Mouse (Mus musculus) stomach, postnatal 0 days (tissue): Measurements from ENCODE around the gene Kctd12.

Experiments used
- CTCF ChIP-seq: IDR thresholded peaks from 2 replicates; pipeline ENCODE4 v1.5.1; 2016; ENCODE audit warnings: antibody characterized with exemption, low read depth, mild to moderate bottlenecking, moderate library complexity
- EP300 ChIP-seq: optimal IDR thresholded peaks from 2 replicates; pipeline ENCODE3; 2016; ENCODE audit warnings: antibody characterized with exemption

DNA sequence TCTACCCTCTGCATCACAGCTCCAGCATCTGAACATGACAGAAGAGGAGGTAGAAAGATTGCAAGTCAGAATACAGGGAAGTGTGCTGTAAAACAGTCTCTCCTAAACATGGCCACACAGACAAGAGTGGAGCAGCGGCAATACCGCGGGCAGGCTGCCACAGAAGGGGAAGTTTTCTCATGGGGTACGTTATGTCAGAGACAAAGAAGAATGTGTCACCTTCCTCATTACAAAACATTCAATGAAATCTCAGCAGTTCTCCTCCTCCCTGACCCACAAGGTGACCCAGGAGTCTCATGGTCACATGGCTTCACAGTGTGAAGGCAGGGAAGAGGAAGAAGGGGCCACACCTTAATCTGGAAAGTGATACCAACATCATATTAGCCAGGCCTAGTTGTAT lies 25.3 kb upstream of the Kctd12 start:
- TF ChIP-seq CTCF = no peak
- no peak for TF ChIP-seq EP300
